Mouse (Mus musculus): ENCODE measurements around the gene Inhbe.

- TF ChIP-seq CTCF (IDR thresholded peaks at IDR 0.05; ENCODE audit: low read depth, low read length) (no peak), GATA2 (IDR thresholded peaks at IDR 0.05; ENCODE audit: borderline replicate concordance, low read depth, low read length) (no peak), GATA1 (IDR thresholded peaks at IDR 0.05; ENCODE audit: borderline replicate concordance, low read length) (no peak), TAL1 (conservative IDR thresholded peaks at IDR 0.05; ENCODE audit: low read depth, low read length) (no peak), POLR2AphosphoS5 (IDR thresholded peaks at IDR 0.05; ENCODE audit: insufficient replicate concordance, low read depth, low read length) (no peak)
These were observed 26.1 kb upstream of the Inhbe start, which contains the start of gene R3hdm2 for GRCm38 (mm10) chr10:127380251-127380691.
